Mouse (Mus musculus) left cerebral cortex, postnatal 10 days (tissue): ENCODE data around the gene Dscam. TPM values are rescaled to one million over a fixed set of nuclear protein-coding genes. Genes with fewer than 3 reads are reported as not detected.
A peak's percentile ranks its signal among the peaks of the same experiment; 100 is the strongest.

Source experiments
- DNase-seq, 2 experiments: peaks; one replicate each; pipeline ENCODE4 v3.0.0; 2021 to 2022; ENCODE audit warnings: low spot score in 2 of 2, mixed read lengths in 1 of 2; ENCODE audit errors: extremely low spot score in 1 of 2
- intact Hi-C: fragments of 180-260 bp; cut with DNase I; formaldehyde crosslinking; loops from one replicate; pipeline ENCODE4 v1.15.1; 2025
- total RNA-seq, 2 experiments: library from RNA; stranded (reverse); gene quantifications; 2 replicates each; pipeline ENCODE4 v1.2.3; 2021

Dscam gene
- total RNA-seq, 2 experiments from 2014 or later = 44.4 to 45.7 TPM

- intact Hi-C loops = no loop called here
- DNase-seq = no peak
Observed at GRCm38 (mm10) chr16:96720666-96721065, 449.9 kb downstream of the Dscam start.

GRCm38 (mm10) chr16:96718221-96718620 lies 452.3 kb downstream of the Dscam start:
- DNase-seq = no peak
- intact Hi-C loops = no loop called here

GRCm38 (mm10) chr16:96716633-96717032 lies 453.9 kb downstream of the Dscam start:
- DNase-seq = no peak
- intact Hi-C loops = no loop called here

GRCm38 (mm10) chr16:96711935-96712334 lies 458.6 kb downstream of the Dscam start:
- no peak for DNase-seq
- intact Hi-C loops = no loop called here

GRCm38 (mm10) chr16:96700551-96700950 lies 470.0 kb downstream of the Dscam start:
- intact Hi-C loops = no loop called here

GRCm38 (mm10) chr16:96695882-96696281 lies 474.7 kb downstream of the Dscam start:
- intact Hi-C loops = no loop called here
- DNase-seq = no peak

More at GRCm38 (mm10) chr16:96700551-96700950, 470.0 kb downstream of the Dscam start:
- DNase-seq = peak; percentile 13 to 42

GRCm38 (mm10) chr16:96691576-96691975 lies 479.0 kb downstream of the Dscam start:
- no peak for DNase-seq
- intact Hi-C loops = no loop called here

GRCm38 (mm10) chr16:96690052-96690451 lies 480.5 kb downstream of the Dscam start:
- intact Hi-C loops = no loop called here

GRCm38 (mm10) chr16:96689419-96689818 lies 481.1 kb downstream of the Dscam start:
- intact Hi-C loops = loop anchor here (5.0 to 10.0 kb wide), 3 partner anchors 128 to 603 kb away; no protein-coding TSS in a partner anchor
- DNase-seq = no peak

More at GRCm38 (mm10) chr16:96690052-96690451, 480.5 kb downstream of the Dscam start:
- DNase-seq = no peak

GRCm38 (mm10) chr16:96685065-96685464 lies 485.5 kb downstream of the Dscam start:
- DNase-seq = no peak
- intact Hi-C loops = loop anchor here (5.0 to 10.0 kb wide), 3 partner anchors 132 to 607 kb away; no protein-coding TSS in a partner anchor

GRCm38 (mm10) chr16:96684581-96684980 lies 486.0 kb downstream of the Dscam start:
- peak; percentile 58 to 67 for DNase-seq
- intact Hi-C loops = loop anchor here (10.0 kb wide), 1 partner anchor 480 kb away; no protein-coding TSS in a partner anchor

- DNase-seq = no peak
- intact Hi-C loops = loop anchor here (10.0 kb wide), 1 partner anchor 482 kb away; no protein-coding TSS in a partner anchor
Observed at GRCm38 (mm10) chr16:96682289-96682972, 488.1 kb downstream of the Dscam start.

GRCm38 (mm10) chr16:96679981-96680380 lies 490.6 kb downstream of the Dscam start:
- DNase-seq = no peak
- intact Hi-C loops = loop anchor here (10.0 kb wide), 1 partner anchor 485 kb away; no protein-coding TSS in a partner anchor

- intact Hi-C loops = no loop called here
- no peak for DNase-seq
Observed at GRCm38 (mm10) chr16:96677471-96677870, 493.1 kb downstream of the Dscam start.

GRCm38 (mm10) chr16:96676663-96677062 lies 493.9 kb downstream of the Dscam start:
- intact Hi-C loops = no loop called here
- no peak for DNase-seq

- intact Hi-C loops = no loop called here
- peak; percentile 11 to 41 for DNase-seq
Observed at GRCm38 (mm10) chr16:96673191-96673847, 497.2 kb downstream of the Dscam start.

- intact Hi-C loops = loop anchor here (2.0 kb wide), 2 partner anchors 203 to 313 kb away; no protein-coding TSS in a partner anchor
- peak in 1 of 2 experiments; percentile 58 for DNase-seq
Observed at GRCm38 (mm10) chr16:96671603-96672374, 498.8 kb downstream of the Dscam start.

GRCm38 (mm10) chr16:96669706-96670105 lies 500.8 kb downstream of the Dscam start:
- no peak for DNase-seq
- intact Hi-C loops = loop anchor here (2.0 kb wide), 2 partner anchors 201 to 311 kb away; no protein-coding TSS in a partner anchor

- intact Hi-C loops = no loop called here
- no peak for DNase-seq
Observed at GRCm38 (mm10) chr16:96668478-96668877, 502.1 kb downstream of the Dscam start.
